Mouse (Mus musculus) limb, embryonic 14.5 days (tissue): Measurements from ENCODE around the gene Gzme. TPM values are rescaled to one million over a fixed set of nuclear protein-coding genes. Genes with fewer than 3 reads are reported as not detected.
"Not testable (repeated sequence)": the region's sequence is repeated elsewhere in the genome, so short reads cannot be mapped to it uniquely, and the experiment has no call there.

Experiments used
- ATAC-seq: fragments of 200-750 bp; cut with Nextera tagmentation; 2 replicates; pipeline ENCODE4 v1.8.0; 2017; ENCODE audit warnings: low read depth, moderate number of reproducible peaks, moderate TSS enrichment; ENCODE audit not compliant: low FRiP score
- DNase-seq: peaks from one replicate; pipeline ENCODE4 v3.0.0-alpha.2; 2015; ENCODE audit warnings: low spot score
- H3K27ac ChIP-seq: fragments of 300-500 bp; sonication (generic); replicated peaks from 2 replicates; pipeline ENCODE4 v1.5.1; 2014; ENCODE audit warnings: low read depth, mild to moderate bottlenecking, low read length, moderate library complexity, mixed read lengths
- H3K27me3 ChIP-seq: fragments of 300-500 bp; sonication (generic); 2 replicates; pipeline ENCODE4 v1.6.1; 2014; ENCODE audit warnings: low read length, mixed read lengths; ENCODE audit not compliant: control insufficient read depth, insufficient read depth
- H3K36me3 ChIP-seq: fragments of 300-500 bp; sonication (generic); 2 replicates; pipeline ENCODE4 v1.6.1; 2014; ENCODE audit warnings: mild to moderate bottlenecking, low read length, moderate library complexity, mixed read lengths; ENCODE audit not compliant: control insufficient read depth, insufficient read depth
- H3K4me1 ChIP-seq: fragments of 300-500 bp; sonication (generic); 2 replicates; pipeline ENCODE4 v1.6.1; 2014; ENCODE audit warnings: antibody characterized with exemption, low read length, mixed read lengths; ENCODE audit not compliant: control insufficient read depth, insufficient read depth
- H3K4me2 ChIP-seq: fragments of 300-500 bp; sonication (generic); replicated peaks from 2 replicates; pipeline ENCODE4 v1.6.1; 2014; ENCODE audit warnings: low read depth, mild to moderate bottlenecking, low read length, moderate library complexity; ENCODE audit not compliant: severe bottlenecking
- H3K4me3 ChIP-seq: fragments of 300-500 bp; sonication (generic); replicated peaks from 2 replicates; pipeline ENCODE4 v1.5.1; 2014; ENCODE audit warnings: low read length
- H3K9ac ChIP-seq: fragments of 300-500 bp; sonication (generic); 2 replicates; pipeline ENCODE4 v1.6.1; 2014; ENCODE audit warnings: mild to moderate bottlenecking, low read depth, low read length, moderate library complexity; ENCODE audit not compliant: severe bottlenecking
- H3K9me3 ChIP-seq: fragments of 300-500 bp; sonication (generic); 2 replicates; pipeline ENCODE4 v1.6.1; 2016; ENCODE audit warnings: low read length; ENCODE audit not compliant: control insufficient read depth
- POLR2A ChIP-seq: fragments of 200-500 bp; IDR thresholded peaks from 2 replicates; pipeline ENCODE4 v1.8.0; 2012; ENCODE audit warnings: inconsistent platforms, mild to moderate bottlenecking, moderate library complexity, borderline replicate concordance; ENCODE audit not compliant: insufficient read depth, insufficient read length; ENCODE audit errors: extremely low read depth
- WGBS: fragments of 180-500 bp; shearing (Covaris S2); extraction: QIAGEN DNeasy Blood & Tissue Kit; methylation state at CpG from one replicate; pipeline ENCODE4 v1.1.7; 2014; 5-methylcytosine and 5-hydroxymethylcytosine counted together
- polyA plus RNA-seq, 2 experiments: library from polyadenylated mRNA; depleted of rRNA in 1 of 2; stranded (reverse) in 1 of 2; unstranded in 1 of 2; fragments of >200 nt; fragmentation: Nextera tagmentation in 1 of 2; extraction: Ambion mirVana in 1 of 2; gene quantifications; 2 replicates each; pipeline versions ENCODE4 v1.2.1 to v1.2.3; 2012 to 2014

Gzme gene
- polyA plus RNA-seq (2012; rRNA removed) (0.09 and 0.20 TPM in 2 replicates), polyA plus RNA-seq (2014; fragmentation: Nextera tagmentation; extraction: Ambion mirVana) (0.28 TPM in 1 of 2 replicates, not detected in the other)

- no peak for TF ChIP-seq POLR2A
- Histone ChIP-seq H3K9me3 (no peaks in the 10 kb centered on the region), H3K4me3 (no peak within 1 kb of the TSS), H3K27ac (no peak within 1 kb of the TSS), H3K36me3 (no peaks in the 10 kb centered on the region), H3K9ac (no peak within 1 kb of the TSS), H3K27me3 (no peaks in the 10 kb centered on the region), H3K4me1 (no peaks in the 10 kb centered on the region), H3K4me2 (no peak within 1 kb of the TSS)
- DNase-seq (no peak), ATAC-seq (no peak)
These were observed at the start of gene Gzme for GRCm38 (mm10) chr14:56120525-56120924. Gene Gzme (minus strand): TSS chr14:56120625.

DNA sequence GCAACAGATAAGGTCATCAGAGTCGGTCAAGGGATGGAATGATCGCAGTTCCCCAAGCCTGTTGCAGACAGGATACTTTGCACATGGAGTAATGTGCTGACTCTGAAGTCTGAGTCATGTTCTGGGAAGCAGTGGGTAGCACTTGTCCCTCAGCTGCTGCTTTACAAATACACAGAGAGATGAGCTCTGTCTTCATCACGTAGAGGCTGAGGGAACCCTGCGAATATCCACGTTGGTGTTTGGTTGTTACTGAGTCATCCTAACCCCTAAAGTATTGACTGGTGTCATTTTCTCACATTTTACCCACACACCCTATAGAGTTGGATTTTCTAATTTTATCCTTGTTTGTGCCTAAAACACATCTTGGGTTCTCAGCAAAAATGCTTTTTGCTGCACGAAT, 47.6 kb upstream of the Gzme start:
- TF ChIP-seq POLR2A, result no peak
- Histone ChIP-seq H3K9me3 (no peaks in the 10 kb centered on the region), H3K27me3 (no peaks in the 10 kb centered on the region), H3K27ac (no peak overlapping the region), H3K36me3 (no peaks in the 10 kb centered on the region), H3K4me3 (no peak overlapping the region), H3K4me1 (no peaks in the 10 kb centered on the region), H3K4me2 (no peak overlapping the region), H3K9ac (no peak overlapping the region)
- 74% methylated on average over 6 of the region's 6 CpGs for WGBS
- ATAC-seq, result no peak
- DNase-seq, result no peak

DNA sequence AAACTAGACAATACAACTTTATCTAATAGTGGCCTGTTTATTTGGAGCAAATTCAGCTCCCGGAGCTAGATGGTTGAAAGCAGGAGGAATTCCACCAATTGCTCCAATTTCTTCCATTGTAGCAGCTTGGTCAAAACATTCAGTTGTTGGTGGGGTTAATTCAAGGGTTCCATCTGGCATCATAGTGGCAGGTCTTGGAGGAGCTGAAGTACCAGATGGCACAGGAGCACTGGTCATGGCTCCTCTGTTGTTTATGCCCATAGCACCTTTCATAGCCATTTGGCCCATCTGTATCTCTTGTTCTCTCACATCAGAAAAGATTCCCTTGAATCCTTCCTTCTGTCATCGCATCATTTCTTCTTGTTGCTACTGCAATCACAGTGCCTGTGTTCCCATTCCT, 41.7 kb upstream of the Gzme start:
- H3K9me3 ChIP-seq, result no peaks in the 10 kb centered on the region
- no peak overlapping the region for H3K27ac ChIP-seq
- ATAC-seq (no peak), DNase-seq (no peak)
- H3K27me3 ChIP-seq, result no peaks in the 10 kb centered on the region
- no peak overlapping the region for H3K9ac ChIP-seq
- no peaks in the 10 kb centered on the region for H3K4me1 ChIP-seq
- H3K4me2 ChIP-seq, result no peak overlapping the region
- WGBS, result 90% methylated on average over 2 of the region's 2 CpGs
- TF ChIP-seq POLR2A, result no peak
- H3K4me3 ChIP-seq, result no peak overlapping the region
- no peaks in the 10 kb centered on the region for H3K36me3 ChIP-seq

DNA sequence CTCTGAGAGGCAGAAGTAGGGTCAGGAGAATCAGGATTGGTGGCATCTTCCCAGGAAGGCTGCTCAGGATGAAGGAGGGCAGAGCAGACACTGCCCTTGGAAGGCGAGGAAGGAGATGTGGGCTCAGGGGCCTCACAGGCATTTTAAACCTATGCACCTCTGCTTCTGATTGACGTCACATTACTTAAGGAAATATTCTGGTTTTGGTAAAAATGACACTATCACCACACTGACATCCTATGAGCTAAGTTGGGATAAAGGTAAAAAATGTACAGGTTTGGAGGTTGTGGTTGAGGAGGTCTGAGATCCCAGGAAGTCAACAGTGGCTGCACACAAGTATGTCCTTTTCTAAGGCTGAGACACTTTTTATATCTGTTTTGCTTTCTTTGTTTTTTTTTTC, 39.1 kb upstream of the Gzme start, which contains the start of gene Gzmg:
Gzmg (minus strand) TSS at position 101 of the 400 bp plus-strand sequence.
- DNase-seq, H3K9me3 ChIP-seq, ATAC-seq, H3K4me1 ChIP-seq, H3K9ac ChIP-seq, H3K27me3 ChIP-seq, H3K4me2 ChIP-seq, H3K27ac ChIP-seq, H3K36me3 ChIP-seq, H3K4me3 ChIP-seq: not testable (repeated sequence)
- 86% methylated on average over 2 of the region's 2 CpGs for WGBS

DNA sequence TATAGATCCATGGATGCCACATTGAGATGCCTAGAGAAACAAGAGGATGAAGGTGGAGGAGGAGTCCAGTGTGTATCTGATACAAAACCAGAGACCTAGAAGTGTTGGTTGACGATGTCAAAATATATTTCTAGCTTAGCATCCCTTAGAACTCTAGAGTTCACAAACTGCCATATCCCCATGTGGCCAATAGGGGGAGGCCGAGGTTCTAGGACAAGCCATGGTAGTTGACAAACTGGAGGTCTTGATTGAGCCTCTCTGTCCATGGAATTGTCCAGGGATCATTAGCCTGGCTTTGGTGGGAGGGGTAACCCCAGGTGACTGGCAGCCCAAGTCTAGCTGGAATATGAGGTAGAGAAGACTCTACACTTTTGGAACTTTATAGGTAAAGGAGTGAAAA, 34.9 kb upstream of the Gzme start:
- H3K27ac ChIP-seq, result no peak overlapping the region
- no peak overlapping the region for H3K4me2 ChIP-seq
- no peak overlapping the region for H3K4me3 ChIP-seq
- H3K36me3 ChIP-seq, result no peaks in the 10 kb centered on the region
- no peak for DNase-seq
- no peaks in the 10 kb centered on the region for H3K4me1 ChIP-seq
- H3K9me3 ChIP-seq, result no peaks in the 10 kb centered on the region
- H3K27me3 ChIP-seq, result no peaks in the 10 kb centered on the region
- 63% methylated on average over 2 of the region's 2 CpGs for WGBS
- no peak for ATAC-seq
- no peak for TF ChIP-seq POLR2A
- H3K9ac ChIP-seq, result no peak overlapping the region

DNA sequence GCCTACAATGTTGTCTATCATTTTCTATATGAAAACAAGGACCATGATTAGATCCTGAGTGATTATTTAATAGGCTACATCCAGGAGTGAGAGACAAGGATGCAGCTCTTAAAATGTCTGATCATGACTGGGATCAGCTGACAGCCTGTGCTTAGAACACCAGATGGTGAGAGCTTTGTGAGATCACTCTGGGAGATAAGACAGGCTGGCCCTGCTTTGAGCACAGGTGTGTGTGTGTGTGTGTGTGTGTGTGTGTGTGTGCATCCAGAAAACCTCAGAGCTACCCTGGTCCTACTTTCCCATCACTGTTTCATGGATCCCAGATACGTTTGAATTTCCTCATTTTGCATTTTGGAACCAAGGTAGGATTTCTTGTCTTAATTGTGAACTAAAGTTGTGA, 13.2 kb upstream of the Gzme start:
- DNase-seq, result not testable (repeated sequence)
- 83% methylated on average over 1 of the region's 1 CpGs for WGBS

DNA sequence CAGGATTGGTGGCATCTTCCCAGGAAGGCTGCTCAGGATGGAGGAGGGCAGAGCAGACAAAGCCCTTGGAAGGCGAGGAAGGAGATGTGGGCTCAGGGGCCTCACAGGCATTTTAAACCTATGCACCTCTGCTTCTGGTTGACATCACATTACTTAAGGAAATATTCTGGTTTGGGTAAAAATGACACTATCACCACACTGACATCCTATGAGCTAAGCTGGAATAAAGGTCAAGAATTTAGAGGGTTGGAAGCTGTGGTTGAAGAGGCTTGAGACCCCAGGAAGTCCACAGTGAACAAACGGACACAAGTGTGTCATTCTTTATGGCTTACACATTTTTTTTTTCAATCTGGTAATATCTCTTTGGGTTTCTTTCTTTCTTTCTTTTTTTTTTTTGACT, 12.1 kb upstream of the Gzme start, which contains the start of gene Gzmd:
Gzmd (minus strand) TSS at position 101 of the 400 bp plus-strand sequence.
- H3K4me2 ChIP-seq, H3K36me3 ChIP-seq, H3K9ac ChIP-seq, H3K9me3 ChIP-seq, ATAC-seq, H3K27me3 ChIP-seq, H3K4me3 ChIP-seq, H3K27ac ChIP-seq, DNase-seq, H3K4me1 ChIP-seq: not testable (repeated sequence)
- WGBS, result 80% methylated on average over 2 of the region's 2 CpGs

More for the DNA sequence above, 13.2 kb upstream of the Gzme start:
- H3K4me1 ChIP-seq, ATAC-seq, H3K4me2 ChIP-seq, H3K9ac ChIP-seq, H3K36me3 ChIP-seq, H3K27me3 ChIP-seq, H3K9me3 ChIP-seq, H3K4me3 ChIP-seq, H3K27ac ChIP-seq: not testable (repeated sequence)
